Mouse (Mus musculus): Measurements from ENCODE around the gene Pex14. TPM values are rescaled to one million over a fixed set of nuclear protein-coding genes. Genes with fewer than 3 reads are reported as not detected.

Gene Pex14
- polyA plus RNA-seq, 1 experiment from 2014 or later: 38.9 TPM

DNA sequence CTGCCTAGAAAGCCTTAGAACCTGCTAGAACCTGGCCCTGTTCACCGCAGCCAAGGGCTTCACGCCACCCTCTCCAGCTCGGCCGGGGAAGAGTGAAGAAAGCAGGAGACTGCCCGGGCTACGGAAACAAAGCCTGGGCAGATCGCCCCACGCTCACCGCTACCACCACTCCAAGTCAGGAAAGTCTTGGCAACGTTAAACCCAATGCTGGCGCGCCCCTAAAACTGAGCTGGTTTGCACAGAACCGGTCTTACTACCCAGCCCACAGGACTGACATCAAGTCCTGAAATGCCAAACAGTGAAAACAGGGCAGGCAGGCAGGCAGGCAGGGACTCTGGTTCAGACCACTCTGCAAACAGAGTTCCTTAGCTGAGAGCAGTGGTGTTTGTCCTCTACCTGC, 24.6 kb downstream of the Pex14 start:
- H3K4me1 ChIP-seq (ENCODE audit: insufficient read depth, low read depth, low read length): no peaks in the 10 kb centered on the region
- H3K27ac ChIP-seq (ENCODE audit: low read length): no peak overlapping the region
- ATAC-seq: peak; percentile 46
- H3K36me3 ChIP-seq (ENCODE audit: insufficient read depth, low read length): no peaks in the 10 kb centered on the region
- no peak overlapping the region for H3K4me3 ChIP-seq (ENCODE audit: low read depth, low read length)
- WGBS: 63% methylated on average over 13 of the region's 13 CpGs
- H3K9ac ChIP-seq (replicated peaks; ENCODE audit: low read depth): no peak overlapping the region
- H3K27me3 ChIP-seq (replicated peaks; ENCODE audit: insufficient read depth, low read length): no peaks in the 10 kb centered on the region
- H3K9me3 ChIP-seq (ENCODE audit: low read length): no peaks in the 10 kb centered on the region
- TF ChIP-seq CTCF (IDR thresholded peaks at IDR 0.05): no peak
- TF ChIP-seq EP300 (IDR thresholded peaks at IDR 0.05): no peak
- H3K4me2 ChIP-seq (replicated peaks; ENCODE audit: low read depth, low read length): no peak overlapping the region
- peak; percentile 24 for DNase-seq (ENCODE audit: low spot score)

DNA sequence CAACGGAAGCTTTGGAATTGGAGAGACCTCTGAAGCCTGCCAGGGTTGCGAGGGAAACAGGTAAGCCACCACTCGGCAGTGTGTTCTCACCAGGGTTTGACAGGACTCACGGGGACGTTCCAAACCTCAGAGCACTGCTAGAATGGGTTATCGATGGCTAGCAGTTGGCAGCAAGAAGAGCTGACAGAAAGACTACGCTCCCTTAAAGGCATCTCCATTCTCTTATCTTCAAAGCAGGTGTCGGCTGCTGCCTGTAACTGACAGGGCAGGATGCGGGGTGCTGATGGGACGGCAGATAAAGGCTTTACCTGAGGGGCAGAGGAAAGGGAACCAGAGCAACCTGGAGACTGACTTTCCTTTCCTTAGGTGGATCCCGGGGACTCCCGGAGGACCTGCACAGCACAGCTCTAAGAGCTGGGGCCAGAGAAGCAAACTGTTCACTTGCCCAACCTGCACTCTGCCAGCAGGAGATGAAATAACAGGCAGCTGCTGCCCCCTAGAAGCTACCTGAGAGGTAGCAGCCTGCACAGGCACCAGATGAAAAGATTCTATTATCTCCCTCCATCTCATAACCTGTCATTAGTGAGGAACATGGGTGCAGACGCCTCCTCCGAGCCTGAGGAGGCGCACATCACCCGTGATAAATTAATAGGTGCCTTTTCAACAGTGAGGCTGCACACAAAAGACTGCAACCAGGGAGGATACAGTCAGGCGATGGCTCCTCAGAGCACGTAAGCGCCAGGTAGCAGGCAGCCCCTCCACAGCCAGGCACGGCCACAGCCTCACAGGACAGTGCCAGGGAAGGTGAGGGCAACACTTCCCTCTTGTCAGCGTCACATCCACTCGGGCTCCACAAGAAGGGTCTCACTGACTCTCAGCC, 32.8 kb downstream of the Pex14 start:
- H3K36me3 ChIP-seq (ENCODE audit: insufficient read depth, low read length): no peaks in the 10 kb centered on the region
- H3K9me3 ChIP-seq (ENCODE audit: low read length): no peaks in the 10 kb centered on the region
- H3K9ac ChIP-seq (replicated peaks; ENCODE audit: low read depth): no peak overlapping the region
- H3K27ac ChIP-seq (ENCODE audit: low read length): no peak overlapping the region
- no peaks in the 10 kb centered on the region for H3K4me1 ChIP-seq (ENCODE audit: insufficient read depth, low read depth, low read length)
- H3K4me2 ChIP-seq (replicated peaks; ENCODE audit: low read depth, low read length): no peak overlapping the region
- DNase-seq (ENCODE audit: low spot score) (peak; percentile 45), ATAC-seq (no peak)
- no peaks in the 10 kb centered on the region; the same call in 1 of the 2 replicates for H3K27me3 ChIP-seq (replicated peaks; ENCODE audit: insufficient read depth, low read length)
- 74% methylated on average over 22 of the region's 22 CpGs for WGBS
- TF ChIP-seq CTCF (IDR thresholded peaks at IDR 0.05) (peak; percentile 57), EP300 (IDR thresholded peaks at IDR 0.05) (no peak)
- no peak overlapping the region for H3K4me3 ChIP-seq (ENCODE audit: low read depth, low read length)

GRCm38 (mm10) chr4:149064061-149064854, 35.4 kb downstream of the Pex14 start:
- Histone ChIP-seq H3K4me3 (ENCODE audit: low read depth, low read length) (no peak overlapping the region), H3K36me3 (ENCODE audit: insufficient read depth, low read length) (no peaks in the 10 kb centered on the region), H3K9ac (replicated peaks; ENCODE audit: low read depth) (no peak overlapping the region), H3K27me3 (replicated peaks; ENCODE audit: insufficient read depth, low read length) (no peaks in the 10 kb centered on the region; the same call in 1 of the 2 replicates), H3K27ac (ENCODE audit: low read length) (no peak overlapping the region), H3K4me2 (replicated peaks; ENCODE audit: low read depth, low read length) (peak overlapping the region; percentile 20), H3K4me1 (ENCODE audit: insufficient read depth, low read depth, low read length) (no peaks in the 10 kb centered on the region), H3K9me3 (ENCODE audit: low read length) (no peaks in the 10 kb centered on the region)
- ATAC-seq (peak; percentile 56), DNase-seq (ENCODE audit: low spot score) (peak; percentile 56)
- 50% methylated on average over 23 of the region's 23 CpGs for WGBS
- no peak for TF ChIP-seq CTCF (IDR thresholded peaks at IDR 0.05)
- TF ChIP-seq EP300 (IDR thresholded peaks at IDR 0.05): no peak

DNA sequence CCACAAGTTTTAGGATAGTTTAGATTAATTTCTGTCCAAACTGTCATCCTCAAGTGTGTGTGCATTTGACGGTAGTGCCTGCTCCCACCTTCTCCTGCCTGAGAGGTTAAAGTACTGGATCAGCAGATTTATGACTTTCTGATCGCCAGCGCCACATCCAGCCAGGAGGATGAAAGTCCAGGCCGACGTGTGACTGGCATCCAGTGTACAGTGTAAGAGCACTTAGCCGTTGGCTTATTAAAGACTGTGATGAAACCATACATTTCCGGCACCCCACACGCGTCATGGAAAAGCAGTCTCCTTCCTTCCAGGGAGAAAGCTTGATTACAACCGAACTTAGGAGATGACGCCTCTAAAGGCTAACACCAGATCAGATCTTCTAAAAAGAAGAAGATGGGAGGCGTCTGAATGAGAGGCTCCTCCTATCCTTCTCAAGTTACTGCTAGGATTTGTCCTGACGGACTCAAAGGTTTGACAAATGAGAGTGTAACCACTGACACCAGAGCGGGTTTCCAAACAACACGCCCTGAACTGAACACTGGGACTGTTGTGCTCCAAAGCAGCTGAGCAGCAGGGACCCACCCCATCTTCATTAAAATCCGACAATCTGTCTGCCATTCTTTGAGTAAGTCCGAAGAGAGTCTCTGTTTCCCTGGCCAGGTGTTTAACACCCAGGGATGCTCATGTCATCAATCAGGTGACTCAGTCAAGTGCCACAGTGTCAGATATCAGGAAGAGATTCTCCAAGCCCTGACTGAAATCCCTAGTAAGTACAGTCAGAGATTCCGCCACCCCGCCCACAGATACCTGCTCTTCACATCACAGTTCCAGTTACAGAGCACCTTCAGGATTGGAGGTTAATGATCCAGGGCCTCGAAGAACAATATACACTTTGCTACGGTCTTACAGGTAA, 37.0 kb downstream of the Pex14 start:
- Histone ChIP-seq H3K4me2 (replicated peaks; ENCODE audit: low read depth, low read length) (no peak overlapping the region), H3K27ac (ENCODE audit: low read length) (no peak overlapping the region)
- ATAC-seq: peak; percentile 75

GRCm38 (mm10) chr4:149061432-149061718, 38.3 kb downstream of the Pex14 start:
- Histone ChIP-seq H3K4me3 (ENCODE audit: low read depth, low read length) (no peak overlapping the region), H3K9me3 (ENCODE audit: low read length) (no peaks in the 10 kb centered on the region), H3K27ac (ENCODE audit: low read length) (no peak overlapping the region), H3K4me2 (replicated peaks; ENCODE audit: low read depth, low read length) (no peak overlapping the region), H3K36me3 (ENCODE audit: insufficient read depth, low read length) (no peaks in the 10 kb centered on the region), H3K4me1 (ENCODE audit: insufficient read depth, low read depth, low read length) (no peaks in the 10 kb centered on the region; the same call in 1 of the 2 replicates), H3K9ac (replicated peaks; ENCODE audit: low read depth) (no peak overlapping the region), H3K27me3 (replicated peaks; ENCODE audit: insufficient read depth, low read length) (no peaks in the 10 kb centered on the region)
- DNase-seq (ENCODE audit: low spot score) (no peak), ATAC-seq (no peak)
- WGBS: 68% methylated on average over 13 of the region's 13 CpGs
- TF ChIP-seq EP300 (IDR thresholded peaks at IDR 0.05) (no peak), CTCF (IDR thresholded peaks at IDR 0.05) (no peak)

More for the DNA sequence above, 37.0 kb downstream of the Pex14 start:
- peak; percentile 72 for DNase-seq (ENCODE audit: low spot score)
- TF ChIP-seq EP300 (IDR thresholded peaks at IDR 0.05) (no peak), CTCF (IDR thresholded peaks at IDR 0.05) (no peak)
- Histone ChIP-seq H3K36me3 (ENCODE audit: insufficient read depth, low read length) (no peaks in the 10 kb centered on the region), H3K9ac (replicated peaks; ENCODE audit: low read depth) (no peak overlapping the region), H3K4me1 (ENCODE audit: insufficient read depth, low read depth, low read length) (no peaks in the 10 kb centered on the region; the same call in 1 of the 2 replicates), H3K27me3 (replicated peaks; ENCODE audit: insufficient read depth, low read length) (no peaks in the 10 kb centered on the region), H3K4me3 (ENCODE audit: low read depth, low read length) (no peak overlapping the region), H3K9me3 (ENCODE audit: low read length) (no peaks in the 10 kb centered on the region)
- WGBS: 46% methylated on average over 21 of the region's 21 CpGs

Measured in lung, postnatal 0 days (tissue).